Mouse (Mus musculus): ENCODE results near the gene Man1a2. TPM values are rescaled to one million over a fixed set of nuclear protein-coding genes. Genes with fewer than 3 reads are reported as not detected.

The Man1a2 gene
- polyA plus RNA-seq, 1 experiment: 39.8 TPM

GRCm38 (mm10) chr3:100552171-100552570, 133.1 kb downstream of the Man1a2 start:
- Histone ChIP-seq H3K4me3 (ENCODE audit: insufficient read depth, low read length) (no peak overlapping the region), H3K4me1 (ENCODE audit: control insufficient read depth, insufficient read depth, low read length) (no peaks in the 10 kb centered on the region), H3K27ac (ENCODE audit: insufficient read depth, low read length) (no peak overlapping the region)
- TF ChIP-seq CTCF (IDR thresholded peaks at IDR 0.05; ENCODE audit: extremely low read depth, insufficient read depth, low read length) (no peak), POLR2A (IDR thresholded peaks at IDR 0.05; ENCODE audit: extremely low read depth, insufficient read depth, low read length) (no peak)

GRCm38 (mm10) chr3:100547913-100548292, 137.4 kb downstream of the Man1a2 start:
- Histone ChIP-seq H3K4me3 (ENCODE audit: insufficient read depth, low read length) (no peak overlapping the region), H3K4me1 (ENCODE audit: control insufficient read depth, insufficient read depth, low read length) (no peaks in the 10 kb centered on the region), H3K27ac (ENCODE audit: insufficient read depth, low read length) (no peak overlapping the region)
- TF ChIP-seq CTCF (IDR thresholded peaks at IDR 0.05; ENCODE audit: extremely low read depth, insufficient read depth, low read length): no peak
- TF ChIP-seq POLR2A (IDR thresholded peaks at IDR 0.05; ENCODE audit: extremely low read depth, insufficient read depth, low read length): no peak

- Histone ChIP-seq H3K27ac (ENCODE audit: insufficient read depth, low read length) (no peak overlapping the region), H3K4me3 (ENCODE audit: insufficient read depth, low read length) (no peak overlapping the region), H3K4me1 (ENCODE audit: control insufficient read depth, insufficient read depth, low read length) (no peaks in the 10 kb centered on the region)
- TF ChIP-seq CTCF (IDR thresholded peaks at IDR 0.05; ENCODE audit: extremely low read depth, insufficient read depth, low read length) (no peak), POLR2A (IDR thresholded peaks at IDR 0.05; ENCODE audit: extremely low read depth, insufficient read depth, low read length) (no peak)
Measured at GRCm38 (mm10) chr3:100547162-100547912, 138.0 kb downstream of the Man1a2 start.

GRCm38 (mm10) chr3:100536686-100537085, 148.6 kb downstream of the Man1a2 start:
- no peaks in the 10 kb centered on the region for H3K4me1 ChIP-seq (ENCODE audit: control insufficient read depth, insufficient read depth, low read length)
- TF ChIP-seq POLR2A (IDR thresholded peaks at IDR 0.05; ENCODE audit: extremely low read depth, insufficient read depth, low read length) (no peak), CTCF (IDR thresholded peaks at IDR 0.05; ENCODE audit: extremely low read depth, insufficient read depth, low read length) (no peak)
- no peak overlapping the region for H3K27ac ChIP-seq (ENCODE audit: insufficient read depth, low read length)
- H3K4me3 ChIP-seq (ENCODE audit: insufficient read depth, low read length): no peak overlapping the region

GRCm38 (mm10) chr3:100535902-100536301, 149.4 kb downstream of the Man1a2 start:
- no peak for TF ChIP-seq CTCF (IDR thresholded peaks at IDR 0.05; ENCODE audit: extremely low read depth, insufficient read depth, low read length)
- no peak for TF ChIP-seq POLR2A (IDR thresholded peaks at IDR 0.05; ENCODE audit: extremely low read depth, insufficient read depth, low read length)
- no peak overlapping the region for H3K4me3 ChIP-seq (ENCODE audit: insufficient read depth, low read length)
- H3K27ac ChIP-seq (ENCODE audit: insufficient read depth, low read length): no peak overlapping the region
- H3K4me1 ChIP-seq (ENCODE audit: control insufficient read depth, insufficient read depth, low read length): no peaks in the 10 kb centered on the region

GRCm38 (mm10) chr3:100535298-100535697, 150.0 kb downstream of the Man1a2 start:
- no peak for TF ChIP-seq CTCF (IDR thresholded peaks at IDR 0.05; ENCODE audit: extremely low read depth, insufficient read depth, low read length)
- no peak for TF ChIP-seq POLR2A (IDR thresholded peaks at IDR 0.05; ENCODE audit: extremely low read depth, insufficient read depth, low read length)
- Histone ChIP-seq H3K27ac (ENCODE audit: insufficient read depth, low read length) (no peak overlapping the region), H3K4me3 (ENCODE audit: insufficient read depth, low read length) (no peak overlapping the region), H3K4me1 (ENCODE audit: control insufficient read depth, insufficient read depth, low read length) (no peaks in the 10 kb centered on the region)

- TF ChIP-seq POLR2A (IDR thresholded peaks at IDR 0.05; ENCODE audit: extremely low read depth, insufficient read depth, low read length) (no peak), CTCF (IDR thresholded peaks at IDR 0.05; ENCODE audit: extremely low read depth, insufficient read depth, low read length) (no peak)
- H3K4me3 ChIP-seq (ENCODE audit: insufficient read depth, low read length): no peak overlapping the region
- no peak overlapping the region for H3K27ac ChIP-seq (ENCODE audit: insufficient read depth, low read length)
- H3K4me1 ChIP-seq (ENCODE audit: control insufficient read depth, insufficient read depth, low read length): no peaks in the 10 kb centered on the region
Measured at GRCm38 (mm10) chr3:100534394-100534793, 150.9 kb downstream of the Man1a2 start.

- Histone ChIP-seq H3K4me1 (ENCODE audit: control insufficient read depth, insufficient read depth, low read length) (no peaks in the 10 kb centered on the region), H3K27ac (ENCODE audit: insufficient read depth, low read length) (no peak overlapping the region), H3K4me3 (ENCODE audit: insufficient read depth, low read length) (no peak overlapping the region)
- no peak for TF ChIP-seq CTCF (IDR thresholded peaks at IDR 0.05; ENCODE audit: extremely low read depth, insufficient read depth, low read length)
- no peak for TF ChIP-seq POLR2A (IDR thresholded peaks at IDR 0.05; ENCODE audit: extremely low read depth, insufficient read depth, low read length)
Measured at GRCm38 (mm10) chr3:100533429-100533828, 151.9 kb downstream of the Man1a2 start.

- H3K27ac ChIP-seq (ENCODE audit: insufficient read depth, low read length): no peak overlapping the region
- no peak overlapping the region for H3K4me3 ChIP-seq (ENCODE audit: insufficient read depth, low read length)
- H3K4me1 ChIP-seq (ENCODE audit: control insufficient read depth, insufficient read depth, low read length): no peaks in the 10 kb centered on the region
- no peak for TF ChIP-seq CTCF (IDR thresholded peaks at IDR 0.05; ENCODE audit: extremely low read depth, insufficient read depth, low read length)
- no peak for TF ChIP-seq POLR2A (IDR thresholded peaks at IDR 0.05; ENCODE audit: extremely low read depth, insufficient read depth, low read length)
Measured at GRCm38 (mm10) chr3:100530919-100531318, 154.4 kb downstream of the Man1a2 start.

- H3K4me1 ChIP-seq (ENCODE audit: control insufficient read depth, insufficient read depth, low read length): no peaks in the 10 kb centered on the region
- no peak overlapping the region for H3K4me3 ChIP-seq (ENCODE audit: insufficient read depth, low read length)
- no peak for TF ChIP-seq POLR2A (IDR thresholded peaks at IDR 0.05; ENCODE audit: extremely low read depth, insufficient read depth, low read length)
- no peak for TF ChIP-seq CTCF (IDR thresholded peaks at IDR 0.05; ENCODE audit: extremely low read depth, insufficient read depth, low read length)
- H3K27ac ChIP-seq (ENCODE audit: insufficient read depth, low read length): no peak overlapping the region
Measured at GRCm38 (mm10) chr3:100530244-100530788, 155.0 kb downstream of the Man1a2 start.

Data from cortical plate, adult 2 months (tissue).